Mouse (Mus musculus): ENCODE results near the gene Nadk. TPM values are rescaled to one million over a fixed set of nuclear protein-coding genes. Genes with fewer than 3 reads are reported as not detected.
A peak's percentile ranks its signal among the peaks of the same experiment; 100 is the strongest.

Nadk gene
- polyA plus RNA-seq, 1 experiment from 2014 or later: 52.5 TPM

- Histone ChIP-seq H3K36me3 (peaks cover 90% of the 10 kb centered on the region), H3K27me3 (replicated peaks) (no peaks in the 10 kb centered on the region), H3K27ac (ENCODE audit: poor library complexity, severe bottlenecking) (no peak overlapping the region), H3K9me3 (replicated peaks) (no peaks in the 10 kb centered on the region), H3K4me1 (replicated peaks) (peaks cover 20% of the 10 kb centered on the region), H3K4me3 (no peak overlapping the region), H3K9ac (no peak overlapping the region), H3K4me2 (no peak overlapping the region)
- no peak for ATAC-seq (ENCODE audit: insufficient number of reproducible peaks, low FRiP score)
- WGBS: 66% methylated on average over 1 of the region's 1 CpGs
These were observed 6.7 kb upstream of the Nadk start for GRCm38 (mm10) chr4:155555464-155555863.

GRCm38 (mm10) chr4:155559454-155559853, 2.7 kb upstream of the Nadk start:
- H3K36me3 ChIP-seq: peaks cover 64% of the 10 kb centered on the region
- H3K27ac ChIP-seq (ENCODE audit: poor library complexity, severe bottlenecking): no peak overlapping the region
- WGBS: 53% methylated on average over 6 of the region's 6 CpGs

GRCm38 (mm10) chr4:155560932-155561331, 1.2 kb upstream of the Nadk start:
- Histone ChIP-seq H3K27me3 (replicated peaks) (no peaks in the 10 kb centered on the region), H3K4me2 (no peak overlapping the region), H3K4me3 (no peak overlapping the region), H3K4me1 (replicated peaks) (peaks cover 58% of the 10 kb centered on the region), H3K9me3 (replicated peaks) (no peaks in the 10 kb centered on the region), H3K36me3 (peaks cover 49% of the 10 kb centered on the region), H3K9ac (no peak overlapping the region), H3K27ac (ENCODE audit: poor library complexity, severe bottlenecking) (peak overlapping the region; percentile 95)
- WGBS: 42% methylated on average over 2 of the region's 2 CpGs
- ATAC-seq (ENCODE audit: insufficient number of reproducible peaks, low FRiP score): no peak

More at GRCm38 (mm10) chr4:155559454-155559853, 2.7 kb upstream of the Nadk start:
- Histone ChIP-seq H3K4me1 (replicated peaks) (peaks cover 46% of the 10 kb centered on the region), H3K9me3 (replicated peaks) (no peaks in the 10 kb centered on the region), H3K9ac (no peak overlapping the region), H3K27me3 (replicated peaks) (no peaks in the 10 kb centered on the region), H3K4me3 (no peak overlapping the region), H3K4me2 (no peak overlapping the region)
- no peak for ATAC-seq (ENCODE audit: insufficient number of reproducible peaks, low FRiP score)

GRCm38 (mm10) chr4:155562725-155563399, 684 bp downstream of the Nadk start:
- peak overlapping the region; percentile 40; the same call in 1 of the 2 replicates for H3K9ac ChIP-seq
- ATAC-seq (ENCODE audit: insufficient number of reproducible peaks, low FRiP score): peak; percentile 41
- H3K4me1 ChIP-seq (replicated peaks): peaks cover 63% of the 10 kb centered on the region
- H3K36me3 ChIP-seq: peaks cover 33% of the 10 kb centered on the region
- peak overlapping the region; percentile 91 for H3K4me3 ChIP-seq
- H3K27ac ChIP-seq (ENCODE audit: poor library complexity, severe bottlenecking): peak overlapping the region; percentile 95
- WGBS: under 1% methylated on average over 19 of the region's 19 CpGs
- no peaks in the 10 kb centered on the region for H3K9me3 ChIP-seq (replicated peaks)
- peak overlapping the region; percentile 93 for H3K4me2 ChIP-seq
- H3K27me3 ChIP-seq (replicated peaks): no peaks in the 10 kb centered on the region

DNA sequence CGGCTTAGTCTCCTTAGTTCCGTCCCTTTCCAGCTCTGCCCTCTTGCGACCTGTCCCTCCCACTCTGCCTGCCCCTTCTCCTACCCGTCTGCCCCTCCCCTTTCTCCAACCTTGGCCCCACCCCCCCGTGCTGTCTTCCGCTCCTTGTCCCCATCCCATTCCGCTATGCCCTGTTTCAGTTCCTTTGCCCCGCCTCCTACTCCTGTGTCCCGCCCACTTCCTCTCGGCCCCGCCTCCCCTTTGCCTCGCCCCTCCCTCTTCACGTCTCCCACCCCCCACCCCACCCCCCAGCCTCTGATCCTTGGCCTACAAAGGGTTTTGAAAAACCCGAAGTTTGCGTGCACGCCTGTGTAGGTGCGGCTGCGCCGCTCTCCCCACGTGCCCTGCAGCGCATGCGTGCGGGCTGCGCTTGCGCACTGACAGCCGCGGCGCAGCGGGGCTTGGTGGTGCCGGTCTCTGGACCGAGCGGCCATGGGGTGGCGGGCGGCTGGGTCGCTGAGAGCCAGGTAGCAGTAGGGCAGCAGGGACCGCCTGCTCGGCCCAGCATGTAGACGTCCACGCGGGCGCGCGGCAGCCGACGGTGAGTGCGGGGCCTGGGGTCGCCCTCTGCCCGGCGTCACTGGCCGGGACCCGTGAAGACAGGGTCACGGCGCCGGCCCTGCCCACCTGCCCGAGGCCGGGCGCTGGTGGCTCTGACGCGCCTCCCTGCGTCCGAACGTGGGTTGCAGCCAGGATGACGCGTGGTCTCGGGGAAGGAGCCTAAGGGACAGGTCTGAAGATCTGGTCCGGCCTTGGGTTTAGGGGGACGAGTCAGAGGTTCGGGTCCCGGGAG, 1.4 kb downstream of the Nadk start:
- H3K36me3 ChIP-seq: peaks cover 28% of the 10 kb centered on the region
- H3K27ac ChIP-seq (ENCODE audit: poor library complexity, severe bottlenecking): peak overlapping the region; percentile 95
- peak; percentile 96 for ATAC-seq (ENCODE audit: insufficient number of reproducible peaks, low FRiP score)
- under 1% methylated on average over 69 of the region's 69 CpGs for WGBS
- H3K27me3 ChIP-seq (replicated peaks): no peaks in the 10 kb centered on the region
- H3K9ac ChIP-seq: peak overlapping the region; percentile 88
- no peaks in the 10 kb centered on the region for H3K9me3 ChIP-seq (replicated peaks)
- peaks cover 63% of the 10 kb centered on the region for H3K4me1 ChIP-seq (replicated peaks)
- peak overlapping the region; percentile 93 for H3K4me2 ChIP-seq
- H3K4me3 ChIP-seq: peak overlapping the region; percentile 91

GRCm38 (mm10) chr4:155564315-155565069, 2.3 kb downstream of the Nadk start:
- H3K36me3 ChIP-seq: peaks cover 19% of the 10 kb centered on the region
- peaks cover 57% of the 10 kb centered on the region for H3K4me1 ChIP-seq (replicated peaks)
- peak overlapping the region; percentile 88 for H3K9ac ChIP-seq
- 16% methylated on average over 20 of the region's 20 CpGs for WGBS
- no peaks in the 10 kb centered on the region for H3K9me3 ChIP-seq (replicated peaks)
- H3K27me3 ChIP-seq (replicated peaks): no peaks in the 10 kb centered on the region
- ATAC-seq (ENCODE audit: insufficient number of reproducible peaks, low FRiP score): no peak
- peak overlapping the region; percentile 91 for H3K4me3 ChIP-seq
- peak overlapping the region; percentile 95 for H3K27ac ChIP-seq (ENCODE audit: poor library complexity, severe bottlenecking)
- H3K4me2 ChIP-seq: peak overlapping the region; percentile 93

- Histone ChIP-seq H3K27me3 (replicated peaks) (no peaks in the 10 kb centered on the region), H3K4me3 (no peak overlapping the region), H3K4me2 (no peak overlapping the region), H3K27ac (ENCODE audit: poor library complexity, severe bottlenecking) (no peak overlapping the region), H3K4me1 (replicated peaks) (peaks cover 43% of the 10 kb centered on the region), H3K9me3 (replicated peaks) (no peaks in the 10 kb centered on the region), H3K9ac (no peak overlapping the region), H3K36me3 (no peaks in the 10 kb centered on the region)
- 47% methylated on average over 8 of the region's 8 CpGs for WGBS
- no peak for ATAC-seq (ENCODE audit: insufficient number of reproducible peaks, low FRiP score)
These were observed 4.4 kb downstream of the Nadk start for GRCm38 (mm10) chr4:155566555-155566954.

- H3K4me1 ChIP-seq (replicated peaks): peaks cover 30% of the 10 kb centered on the region
- H3K36me3 ChIP-seq: no peaks in the 10 kb centered on the region
- H3K4me2 ChIP-seq: no peak overlapping the region
- H3K27ac ChIP-seq (ENCODE audit: poor library complexity, severe bottlenecking): no peak overlapping the region
- 31% methylated on average over 2 of the region's 2 CpGs for WGBS
- no peaks in the 10 kb centered on the region for H3K9me3 ChIP-seq (replicated peaks)
- H3K4me3 ChIP-seq: no peak overlapping the region
- H3K9ac ChIP-seq: no peak overlapping the region
- ATAC-seq (ENCODE audit: insufficient number of reproducible peaks, low FRiP score): no peak
- H3K27me3 ChIP-seq (replicated peaks): no peaks in the 10 kb centered on the region
These were observed 6.0 kb downstream of the Nadk start for GRCm38 (mm10) chr4:155568170-155568569.

GRCm38 (mm10) chr4:155568632-155569370, 6.6 kb downstream of the Nadk start:
- H3K4me2 ChIP-seq: no peak overlapping the region
- H3K4me3 ChIP-seq: no peak overlapping the region
- H3K36me3 ChIP-seq: no peaks in the 10 kb centered on the region
- H3K4me1 ChIP-seq (replicated peaks): peaks cover 30% of the 10 kb centered on the region
- WGBS: 80% methylated on average over 7 of the region's 7 CpGs
- H3K27me3 ChIP-seq (replicated peaks): no peaks in the 10 kb centered on the region
- H3K27ac ChIP-seq (ENCODE audit: poor library complexity, severe bottlenecking): no peak overlapping the region
- no peak overlapping the region; the same call in 1 of the 2 replicates for H3K9ac ChIP-seq
- no peak for ATAC-seq (ENCODE audit: insufficient number of reproducible peaks, low FRiP score)
- H3K9me3 ChIP-seq (replicated peaks): no peaks in the 10 kb centered on the region

GRCm38 (mm10) chr4:155569818-155570217, 7.6 kb downstream of the Nadk start:
- Histone ChIP-seq H3K27me3 (replicated peaks) (no peaks in the 10 kb centered on the region), H3K9ac (no peak overlapping the region), H3K9me3 (replicated peaks) (no peaks in the 10 kb centered on the region), H3K27ac (ENCODE audit: poor library complexity, severe bottlenecking) (no peak overlapping the region), H3K4me1 (replicated peaks) (peaks cover 24% of the 10 kb centered on the region), H3K36me3 (no peaks in the 10 kb centered on the region), H3K4me2 (no peak overlapping the region), H3K4me3 (no peak overlapping the region)
- 92% methylated on average over 6 of the region's 6 CpGs for WGBS
- ATAC-seq (ENCODE audit: insufficient number of reproducible peaks, low FRiP score): no peak

Data from heart, embryonic 12.5 days (tissue).